Mouse (Mus musculus) urinary bladder, postnatal 14 days (tissue): ENCODE measurements around the gene Il4.
"Not testable (repeated sequence)": the region's sequence is repeated elsewhere in the genome, so short reads cannot be mapped to it uniquely, and the experiment has no call there.

Experiments used
- DNase-seq: peaks from one replicate; pipeline ENCODE4 v3.0.0; 2021; ENCODE audit warnings: low spot score

The Il4 gene

DNA sequence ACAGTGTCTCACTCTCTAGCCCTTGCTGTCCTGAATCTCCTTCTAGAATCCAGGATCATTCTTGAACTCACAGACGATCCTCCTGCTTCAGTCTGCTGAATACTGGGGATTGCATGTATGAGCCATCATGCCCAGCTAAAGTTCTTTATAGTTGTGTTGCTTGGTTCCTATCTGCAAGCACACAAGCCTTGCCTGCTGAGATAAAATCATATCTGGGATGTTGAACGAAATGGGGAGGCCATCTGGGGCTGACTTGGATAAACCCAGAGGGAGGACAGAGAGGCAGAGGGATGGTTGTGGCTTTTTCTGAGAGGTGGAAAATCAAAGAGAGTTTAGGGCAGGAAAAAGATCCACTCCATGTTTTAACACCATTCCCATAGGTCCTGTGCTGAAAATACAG lies 56.5 kb downstream of the Il4 start:
- no peak for DNase-seq

DNA sequence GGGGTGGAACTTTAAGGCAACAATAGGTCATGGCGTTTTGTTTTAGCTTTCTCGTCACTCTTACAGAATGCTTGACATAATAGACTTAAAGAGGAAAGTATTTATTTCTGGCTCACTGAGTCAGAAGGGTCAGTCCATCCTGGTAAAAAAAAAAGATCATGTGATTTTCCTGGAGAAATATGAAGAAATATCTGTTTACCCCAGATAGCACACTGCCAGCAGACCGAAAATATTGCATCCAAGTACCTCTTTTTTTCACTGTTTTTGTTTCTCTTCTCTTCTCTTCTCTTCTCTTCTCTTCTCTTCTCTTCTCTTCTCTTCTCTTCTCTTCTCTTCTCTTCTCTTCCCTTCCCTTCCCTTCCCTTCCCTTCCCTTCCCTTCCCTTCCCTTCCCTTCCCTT lies 58.5 kb downstream of the Il4 start:
- DNase-seq, result not testable (repeated sequence)

DNA sequence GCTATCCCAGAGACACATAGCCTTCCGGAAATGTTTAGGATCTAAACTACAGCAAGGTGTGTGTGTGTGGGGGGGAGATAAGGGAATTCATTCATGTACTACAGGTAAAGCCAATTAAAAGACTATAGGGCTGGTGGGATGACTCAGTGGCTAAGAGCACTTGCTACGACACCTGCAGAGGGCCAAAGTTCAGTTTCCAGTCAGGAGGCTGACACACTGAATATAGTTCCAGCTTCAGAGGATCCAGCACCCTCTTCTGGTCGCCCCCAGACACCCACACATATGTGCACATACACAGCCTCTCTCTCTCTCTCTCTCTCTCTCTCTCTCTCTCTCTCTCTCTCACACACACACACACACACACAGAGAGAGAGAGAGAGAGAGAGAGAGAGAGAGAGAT lies 60.5 kb downstream of the Il4 start:
- not testable (repeated sequence) for DNase-seq

DNA sequence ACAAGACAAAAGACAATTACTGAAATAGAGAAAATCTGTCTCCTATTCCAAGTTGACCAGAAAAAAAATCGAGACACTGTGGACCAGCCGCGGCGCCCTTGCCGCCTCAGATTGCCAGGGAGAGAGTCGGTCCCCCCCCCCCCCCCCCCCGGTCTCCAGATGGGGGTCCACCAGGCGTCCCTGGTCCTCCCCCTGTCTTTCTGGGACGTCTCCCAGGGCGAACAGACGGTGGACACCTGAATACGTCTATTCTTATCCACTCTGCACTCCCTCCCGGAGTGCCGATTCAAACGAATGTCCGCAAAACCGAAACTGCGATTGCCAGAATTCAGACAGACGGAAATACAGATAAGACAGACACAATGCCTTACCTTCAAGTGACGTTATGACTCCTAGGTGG lies 61.9 kb downstream of the Il4 start:
- DNase-seq, result not testable (repeated sequence)
